Mouse (Mus musculus) MEL (cell line): ENCODE results near the gene Wasf2. TPM values are rescaled to one million over a fixed set of nuclear protein-coding genes. Genes with fewer than 3 reads are reported as not detected.

Experiments used
- DNase-seq: peaks from one replicate; pipeline ENCODE4 v3.0.0; 2011; ENCODE audit warnings: low read depth, low spot score
- H3K27ac ChIP-seq: 2 replicates; pipeline ENCODE4 v1.5.1; 2012; ENCODE audit warnings: low read depth, mild to moderate bottlenecking, control low read depth, low read length, moderate library complexity; ENCODE audit not compliant: control insufficient read depth
- H3K27me3 ChIP-seq, 2 experiments: fragments of 150-350 bp in 1 of 2; sonication (generic) in 1 of 2; 2 replicates each; pipeline ENCODE4 v1.6.1; 2012; ENCODE audit warnings: low read length in 2 of 2, mild to moderate bottlenecking in 2 of 2, improper control_type of control experiment in 1 of 2, moderate library complexity in 1 of 2; ENCODE audit not compliant: insufficient read depth in 2 of 2, control insufficient read depth in 1 of 2
- H3K36me3 ChIP-seq, 2 experiments: 2 replicates each; pipeline ENCODE4 v1.6.1; 2012 to 2014; ENCODE audit warnings: low read length in 2 of 2, improper control_type of control experiment in 1 of 2, inconsistent platforms in 1 of 2, mild to moderate bottlenecking in 1 of 2; ENCODE audit not compliant: insufficient read depth in 2 of 2, control insufficient read depth in 1 of 2
- H3K4me1 ChIP-seq, 2 experiments: fragments of 150-350 bp in 1 of 2; sonication (generic) in 1 of 2; 2 replicates each; pipeline ENCODE4 v1.6.1; 2012; ENCODE audit warnings: low read length in 2 of 2, improper control_type of control experiment in 1 of 2, mild to moderate bottlenecking in 1 of 2; ENCODE audit not compliant: insufficient read depth in 2 of 2, control insufficient read depth in 1 of 2
- H3K4me3 ChIP-seq, 2 experiments: fragments of 150-350 bp in 1 of 2; sonication (generic) in 1 of 2; 2 replicates each; pipeline ENCODE4 v1.5.1; 2012; ENCODE audit warnings: low read depth in 2 of 2, low read length in 2 of 2, mild to moderate bottlenecking in 2 of 2, moderate library complexity in 2 of 2, control low read depth in 1 of 2, improper control_type of control experiment in 1 of 2; ENCODE audit not compliant: control insufficient read depth in 1 of 2, insufficient read depth in 1 of 2
- H3K79me2 ChIP-seq: 2 replicates; pipeline ENCODE4 v1.6.1; 2012; ENCODE audit warnings: mild to moderate bottlenecking, low read length, moderate library complexity; ENCODE audit not compliant: control insufficient read depth, poor library complexity, insufficient read depth
- H3K9ac ChIP-seq: 2 replicates; pipeline ENCODE4 v1.6.1; 2012; ENCODE audit warnings: low read depth, mild to moderate bottlenecking, control low read depth, low read length, moderate library complexity; ENCODE audit not compliant: control insufficient read depth, poor library complexity, severe bottlenecking
- H3K9me3 ChIP-seq: fragments of 150-350 bp; sonication (generic); replicated peaks from 2 replicates; pipeline ENCODE4 v1.6.1; 2012; ENCODE audit warnings: mild to moderate bottlenecking, low read length, improper control_type of control experiment, moderate library complexity; ENCODE audit not compliant: insufficient read depth
- CHD1 ChIP-seq: IDR thresholded peaks from 2 replicates; pipeline ENCODE4 v1.6.1; 2012; ENCODE audit warnings: low read depth, mild to moderate bottlenecking, inconsistent platforms, low read length, improper control_type of control experiment
- CHD2 ChIP-seq: IDR thresholded peaks from 2 replicates; pipeline ENCODE4 v1.6.1; 2011; ENCODE audit warnings: low read length, improper control_type of control experiment
- CTCF ChIP-seq, 3 experiments: IDR thresholded peaks in 2 of 3; conservative IDR thresholded peaks in 1 of 3; 2 replicates each; pipeline ENCODE4 v1.5.1; 2011 to 2012; ENCODE audit warnings: low read length in 3 of 3, low read depth in 2 of 3, mild to moderate bottlenecking in 2 of 3, improper control_type of control experiment in 1 of 3, inconsistent platforms in 1 of 3, mixed read lengths in 1 of 3, moderate library complexity in 1 of 3; ENCODE audit not compliant: control insufficient read depth in 1 of 3, insufficient read depth in 1 of 3, poor library complexity in 1 of 3, severe bottlenecking in 1 of 3
- ELF1 ChIP-seq: IDR thresholded peaks from 2 replicates; pipeline ENCODE4 v1.6.1; 2014; ENCODE audit warnings: low read depth, mild to moderate bottlenecking, inconsistent platforms, low read length, improper control_type of control experiment, moderate library complexity
- EP300 ChIP-seq, 2 experiments: IDR thresholded peaks; 2 replicates each; pipeline ENCODE4 v1.6.1; 2011; ENCODE audit warnings: improper control_type of control experiment in 2 of 2, low read length in 2 of 2, low read depth in 1 of 2, mild to moderate bottlenecking in 1 of 2
- ETS1 ChIP-seq: IDR thresholded peaks from 2 replicates; pipeline ENCODE4 v1.6.1; 2012; ENCODE audit warnings: low read depth, mild to moderate bottlenecking, inconsistent platforms, low read length, improper control_type of control experiment, moderate library complexity
- GABPA ChIP-seq: IDR thresholded peaks from 2 replicates; pipeline ENCODE4 v1.6.1; 2012; ENCODE audit warnings: low read depth, mild to moderate bottlenecking, inconsistent platforms, low read length, improper control_type of control experiment, moderate library complexity
- HCFC1 ChIP-seq: IDR thresholded peaks from 2 replicates; pipeline ENCODE4 v1.6.1; 2012; ENCODE audit warnings: low read depth, mild to moderate bottlenecking, inconsistent platforms, low read length, improper control_type of control experiment, moderate library complexity
- KAT2A ChIP-seq: conservative IDR thresholded peaks from 2 replicates; pipeline ENCODE4 v1.6.1; 2012; ENCODE audit warnings: low read depth, low read length, improper control_type of control experiment, inconsistent platforms
- MAFK ChIP-seq: IDR thresholded peaks from 2 replicates; pipeline ENCODE4 v1.6.1; 2011; ENCODE audit warnings: low read depth, mild to moderate bottlenecking, low read length, improper control_type of control experiment, borderline replicate concordance
- MEF2A ChIP-seq: IDR thresholded peaks from 2 replicates; pipeline ENCODE4 v1.6.1; 2014; ENCODE audit warnings: low read depth, mild to moderate bottlenecking, inconsistent platforms, low read length, improper control_type of control experiment; ENCODE audit not compliant: poor library complexity, insufficient replicate concordance, severe bottlenecking; ENCODE audit errors: extremely low read depth
- MXI1 ChIP-seq: IDR thresholded peaks from 2 replicates; pipeline ENCODE4 v1.6.1; 2011; ENCODE audit warnings: mild to moderate bottlenecking, low read depth, low read length, improper control_type of control experiment
- NELFE ChIP-seq: IDR thresholded peaks from 2 replicates; pipeline ENCODE4 v1.6.1; 2011; ENCODE audit warnings: low read depth, low read length, improper control_type of control experiment
- NRF1 ChIP-seq: IDR thresholded peaks from 2 replicates; pipeline ENCODE4 v1.6.1; 2014; ENCODE audit warnings: low read depth, mild to moderate bottlenecking, inconsistent platforms, low read length, improper control_type of control experiment, moderate library complexity; ENCODE audit not compliant: poor library complexity, insufficient read depth, severe bottlenecking
- POLR2A ChIP-seq, 2 experiments: IDR thresholded peaks; 2 replicates each; pipeline ENCODE4 v1.6.1; 2011 to 2012; ENCODE audit warnings: low read length in 2 of 2, mild to moderate bottlenecking in 2 of 2, control low read depth in 1 of 2, improper control_type of control experiment in 1 of 2, low read depth in 1 of 2, moderate library complexity in 1 of 2; ENCODE audit not compliant: control insufficient read depth in 1 of 2, insufficient read depth in 1 of 2, poor library complexity in 1 of 2
- POLR2AphosphoS5 ChIP-seq: IDR thresholded peaks from 2 replicates; pipeline ENCODE4 v1.6.1; 2012; ENCODE audit warnings: low read depth, borderline replicate concordance, mild to moderate bottlenecking, inconsistent platforms, low read length, moderate library complexity, mixed read lengths
- RAD21 ChIP-seq: IDR thresholded peaks from 2 replicates; pipeline ENCODE4 v1.6.1; 2011; ENCODE audit warnings: mild to moderate bottlenecking, low read depth, low read length, improper control_type of control experiment
- SIN3A ChIP-seq: IDR thresholded peaks from 2 replicates; pipeline ENCODE4 v1.6.1; 2012; ENCODE audit warnings: low read length, improper control_type of control experiment, inconsistent platforms
- SMC3 ChIP-seq: IDR thresholded peaks from 2 replicates; pipeline ENCODE4 v1.6.1; 2011; ENCODE audit warnings: low read depth, low read length, improper control_type of control experiment
- USF1 ChIP-seq: IDR thresholded peaks from 2 replicates; pipeline ENCODE4 v1.6.1; 2014; ENCODE audit warnings: low read depth, mild to moderate bottlenecking, inconsistent platforms, low read length, improper control_type of control experiment, moderate library complexity
- USF2 ChIP-seq, 2 experiments: IDR thresholded peaks; 2 replicates each; pipeline ENCODE4 v1.6.1; 2011 to 2012; ENCODE audit warnings: improper control_type of control experiment in 2 of 2, low read length in 2 of 2, borderline replicate concordance in 1 of 2, inconsistent platforms in 1 of 2, low read depth in 1 of 2, mild to moderate bottlenecking in 1 of 2; ENCODE audit not compliant: insufficient read depth in 1 of 2
- ZKSCAN1 ChIP-seq: IDR thresholded peaks from 2 replicates; pipeline ENCODE4 v1.6.1; 2012; ENCODE audit warnings: low read depth, mild to moderate bottlenecking, inconsistent platforms, low read length, improper control_type of control experiment, moderate library complexity
- ZMIZ1 ChIP-seq: IDR thresholded peaks from 2 replicates; pipeline ENCODE4 v1.6.1; 2012; ENCODE audit warnings: low read depth, mild to moderate bottlenecking, inconsistent platforms, low read length, improper control_type of control experiment, moderate library complexity
- ZNF384 ChIP-seq: IDR thresholded peaks from 2 replicates; pipeline ENCODE4 v1.6.1; 2012; ENCODE audit warnings: low read depth, mild to moderate bottlenecking, inconsistent platforms, low read length, improper control_type of control experiment
- polyA plus RNA-seq, 2 experiments: library from polyadenylated mRNA; stranded (reverse) in 1 of 2; unstranded in 1 of 2; fragments of >175 nt in 1 of 2; fragments of >200 nt in 1 of 2; gene quantifications; 2 replicates each; pipeline versions ENCODE4 v1.2.1 to v1.2.4; 2012; ENCODE audit warnings: low replicate concordance in 2 of 2, low read depth in 1 of 2; ENCODE audit not compliant: insufficient read length in 2 of 2, insufficient read depth in 1 of 2, missing spikeins in 1 of 2
- total RNA-seq: library from RNA; depleted of rRNA; stranded (reverse); fragments of 300-350 nt; gene quantifications from 2 replicates; pipeline ENCODE4 v1.2.3, GENCODE M21; 2012

Gene Wasf2
- total and polyA plus RNA-seq, 3 experiments = 16.4 to 53.7 TPM; not detected in 1

DNA sequence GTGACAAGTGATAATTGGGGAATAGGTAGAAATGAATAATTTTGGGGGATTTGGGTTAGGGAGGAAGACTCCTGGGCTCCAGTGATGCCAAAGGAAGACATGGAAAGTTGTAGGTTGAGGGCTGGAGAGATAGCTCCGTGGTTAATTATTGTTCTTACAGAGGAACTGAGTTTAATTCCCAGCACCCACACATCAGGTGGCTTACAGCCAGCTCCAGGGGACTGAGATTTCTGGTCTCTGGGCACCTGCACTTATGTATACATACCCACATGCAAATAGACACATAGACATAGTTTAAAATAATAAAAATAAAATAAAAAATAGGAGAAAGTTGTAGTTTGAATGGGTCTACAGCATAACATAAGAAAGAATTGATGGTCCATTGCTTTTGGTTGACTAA lies 6.6 kb downstream of the Wasf2 start:
- no peak overlapping the region for H3K4me3 ChIP-seq
- peaks cover 2 to 4% of the 10 kb centered on the region in 2 experiments; a peak in 3 of 4 replicates for H3K36me3 ChIP-seq
- no peaks in the 10 kb centered on the region for H3K9me3 ChIP-seq
- H3K27ac ChIP-seq = no peak overlapping the region
- peaks cover 47% of the 10 kb centered on the region for H3K79me2 ChIP-seq
- no peak for DNase-seq
- TF ChIP-seq ZMIZ1 (no peak), NRF1 (no peak), KAT2A (no peak), CHD2 (no peak), POLR2AphosphoS5 (no peak), MAFK (no peak), RAD21 (no peak), CTCF (IDR thresholded peaks at IDR 0.05 in 2 of 3, conservative IDR thresholded peaks at IDR 0.05 in 1 of 3; ENCODE audit: control insufficient read depth in 1 of 3, insufficient read depth in 1 of 3, low read depth in 2 of 3, low read length in 3 of 3, poor library complexity in 1 of 3, severe bottlenecking in 1 of 3) (no peak), SIN3A (no peak)
- H3K4me1 ChIP-seq = no peaks in the 10 kb centered on the region; a peak in 1 of 4 replicates
- no peaks in the 10 kb centered on the region for H3K27me3 ChIP-seq
- H3K9ac ChIP-seq = no peak overlapping the region

DNA sequence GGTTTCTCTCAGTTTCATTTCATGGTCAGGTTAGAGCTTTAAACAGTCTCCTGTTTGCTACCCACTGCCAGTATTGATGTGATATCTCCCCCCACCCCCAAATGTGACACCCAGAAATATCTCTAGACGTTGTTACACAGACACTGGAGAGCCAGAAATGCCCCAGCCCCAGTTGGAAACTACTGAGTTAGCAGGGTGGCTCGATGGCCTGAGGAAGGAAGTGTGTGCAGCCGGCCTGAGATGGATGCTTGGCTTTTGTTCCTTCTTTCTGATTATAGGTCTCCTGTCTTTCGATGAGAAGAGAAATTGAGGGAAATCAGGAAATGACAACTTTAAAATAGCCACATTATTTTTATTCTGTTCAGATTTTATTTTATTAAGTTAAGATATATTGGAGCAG lies 8.7 kb downstream of the Wasf2 start:
- no peaks in the 10 kb centered on the region for H3K4me1 ChIP-seq
- H3K9ac ChIP-seq = no peak overlapping the region
- H3K9me3 ChIP-seq = no peaks in the 10 kb centered on the region
- H3K27ac ChIP-seq = no peak overlapping the region
- H3K36me3 ChIP-seq = peaks cover 0 to 4% of the 10 kb centered on the region in 2 experiments; a peak in 2 of 4 replicates
- H3K79me2 ChIP-seq = peaks cover 39% of the 10 kb centered on the region
- H3K27me3 ChIP-seq = no peaks in the 10 kb centered on the region
- H3K4me3 ChIP-seq = no peak overlapping the region
- DNase-seq = no peak
- TF ChIP-seq MEF2A = no peak
- TF ChIP-seq POLR2A (IDR thresholded peaks at IDR 0.05; ENCODE audit: control insufficient read depth in 1 of 2, insufficient read depth in 1 of 2, low read depth in 1 of 2, low read length in 2 of 2, poor library complexity in 1 of 2) = no peak
- no peak for TF ChIP-seq POLR2AphosphoS5
- no peak for TF ChIP-seq NELFE
- TF ChIP-seq GABPA = no peak
- TF ChIP-seq MAFK = no peak
- TF ChIP-seq SMC3 = no peak
- TF ChIP-seq HCFC1 = no peak
- no peak for TF ChIP-seq ZMIZ1
- no peak for TF ChIP-seq ZNF384
- no peak for TF ChIP-seq MXI1
- no peak for TF ChIP-seq USF2 (IDR thresholded peaks at IDR 0.05; ENCODE audit: borderline replicate concordance in 1 of 2, insufficient read depth in 1 of 2, low read depth in 1 of 2, low read length in 2 of 2)
- no peak for TF ChIP-seq EP300 (IDR thresholded peaks at IDR 0.05; ENCODE audit: low read depth in 1 of 2, low read length in 2 of 2)
- no peak for TF ChIP-seq ETS1
- no peak for TF ChIP-seq CHD1
- no peak for TF ChIP-seq ELF1
- no peak for TF ChIP-seq USF1
- TF ChIP-seq CTCF (IDR thresholded peaks at IDR 0.05 in 2 of 3, conservative IDR thresholded peaks at IDR 0.05 in 1 of 3; ENCODE audit: control insufficient read depth in 1 of 3, insufficient read depth in 1 of 3, low read depth in 2 of 3, low read length in 3 of 3, poor library complexity in 1 of 3, severe bottlenecking in 1 of 3) = no peak
- no peak for TF ChIP-seq ZKSCAN1
- no peak for TF ChIP-seq RAD21
